Mouse (Mus musculus) kidney, embryonic 15.5 days (tissue): Measurements from ENCODE around the gene Cfdp1. TPM values are rescaled to one million over a fixed set of nuclear protein-coding genes. Genes with fewer than 3 reads are reported as not detected.

Source experiments
- ATAC-seq: fragments of 200-750 bp; cut with Nextera tagmentation; replicated peaks from 2 replicates; pipeline ENCODE4 v1.8.0; 2017; ENCODE audit warnings: moderate TSS enrichment; ENCODE audit not compliant: low FRiP score
- H3K27ac ChIP-seq: fragments of 300-500 bp; sonication (generic); 2 replicates; pipeline ENCODE4 v1.5.1; 2015; ENCODE audit warnings: mild to moderate bottlenecking, inconsistent platforms
- H3K27me3 ChIP-seq: fragments of 300-500 bp; sonication (generic); 2 replicates; pipeline ENCODE4 v1.6.1; 2015; ENCODE audit warnings: inconsistent platforms
- H3K36me3 ChIP-seq: fragments of 300-500 bp; sonication (generic); 2 replicates; pipeline ENCODE4 v1.6.1; 2015; ENCODE audit warnings: inconsistent platforms
- H3K4me1 ChIP-seq: fragments of 300-500 bp; sonication (generic); 2 replicates; pipeline ENCODE4 v1.6.1; 2015; ENCODE audit warnings: inconsistent platforms
- H3K4me2 ChIP-seq: fragments of 300-500 bp; sonication (generic); 2 replicates; pipeline ENCODE4 v1.6.1; 2015; ENCODE audit warnings: moderate library complexity, mild to moderate bottlenecking, inconsistent platforms
- H3K4me3 ChIP-seq: fragments of 300-500 bp; sonication (generic); replicated peaks from 2 replicates; pipeline ENCODE4 v1.5.1; 2015; ENCODE audit warnings: mild to moderate bottlenecking, inconsistent platforms
- H3K9ac ChIP-seq: fragments of 300-500 bp; sonication (generic); 2 replicates; pipeline ENCODE4 v1.6.1; 2015; ENCODE audit warnings: mild to moderate bottlenecking, inconsistent platforms
- H3K9me3 ChIP-seq: fragments of 300-500 bp; sonication (generic); replicated peaks from 2 replicates; pipeline ENCODE4 v1.6.1; 2016; ENCODE audit warnings: inconsistent platforms
- WGBS: fragments of 180-500 bp; shearing (Covaris S2); methylation state at CpG from one replicate; pipeline ENCODE4 v1.1.7; 2015; ENCODE audit warnings: mixed read lengths; 5-methylcytosine and 5-hydroxymethylcytosine counted together
- polyA plus RNA-seq: library from polyadenylated mRNA; unstranded; fragments of >200 nt; fragmentation: Nextera tagmentation; extraction: Ambion mirVana; gene quantifications from 2 replicates; pipeline ENCODE4 v1.2.1, GENCODE M21; 2015

Gene Cfdp1
- polyA plus RNA-seq, 1 experiment from 2014 or later = 233 TPM

DNA sequence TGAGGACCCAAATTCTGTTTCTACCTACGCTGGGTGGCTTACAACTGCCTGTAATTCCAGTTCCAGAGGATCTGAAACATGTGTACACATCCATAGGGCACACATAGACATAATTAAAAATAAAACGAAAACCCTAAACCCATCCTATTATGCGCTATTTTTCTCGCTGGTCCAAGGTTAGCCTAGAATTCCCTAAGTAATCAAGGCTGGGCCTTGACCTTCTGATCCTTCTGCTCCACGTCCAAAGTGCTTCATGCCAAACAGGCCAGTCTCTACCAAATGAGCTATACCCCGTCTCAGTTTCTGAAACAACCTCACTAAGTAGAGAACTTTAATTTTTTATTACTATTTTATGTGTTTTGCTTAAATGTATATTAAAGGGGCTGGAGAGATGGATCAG, 78.3 kb downstream of the Cfdp1 start:
- Histone ChIP-seq H3K27me3 (no peaks in the 10 kb centered on the region), H3K4me2 (no peak overlapping the region), H3K4me1 (peaks cover 5% of the 10 kb centered on the region; the same call in 1 of the 2 replicates), H3K27ac (no peak overlapping the region), H3K9ac (no peak overlapping the region), H3K9me3 (no peaks in the 10 kb centered on the region), H3K36me3 (peaks cover 52% of the 10 kb centered on the region), H3K4me3 (no peak overlapping the region)
- ATAC-seq = no peak
- WGBS = 92% methylated on average over 6 of the region's 6 CpGs

DNA sequence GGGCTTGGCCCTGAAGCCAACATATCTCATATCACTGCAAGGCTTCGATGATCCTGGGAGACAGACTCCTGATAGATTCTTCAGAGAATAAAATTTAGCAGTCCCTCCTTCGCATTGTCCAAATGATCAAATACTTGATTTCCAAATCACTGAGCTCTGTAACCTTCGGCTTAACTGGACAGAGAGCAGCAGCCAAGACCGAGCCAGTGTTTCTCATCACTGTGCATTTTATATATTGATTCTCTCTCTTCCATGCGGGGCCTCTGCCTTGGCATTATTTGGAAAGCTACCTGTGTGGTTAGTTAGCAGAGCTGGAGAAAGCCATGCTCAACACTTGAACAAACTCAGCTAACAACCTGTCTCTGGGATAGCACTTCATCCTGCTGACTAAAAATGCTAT, 80.6 kb downstream of the Cfdp1 start:
- 88% methylated on average over 5 of the region's 5 CpGs for WGBS
- Histone ChIP-seq H3K4me1 (peaks cover 7% of the 10 kb centered on the region), H3K36me3 (peaks cover 51% of the 10 kb centered on the region)

DNA sequence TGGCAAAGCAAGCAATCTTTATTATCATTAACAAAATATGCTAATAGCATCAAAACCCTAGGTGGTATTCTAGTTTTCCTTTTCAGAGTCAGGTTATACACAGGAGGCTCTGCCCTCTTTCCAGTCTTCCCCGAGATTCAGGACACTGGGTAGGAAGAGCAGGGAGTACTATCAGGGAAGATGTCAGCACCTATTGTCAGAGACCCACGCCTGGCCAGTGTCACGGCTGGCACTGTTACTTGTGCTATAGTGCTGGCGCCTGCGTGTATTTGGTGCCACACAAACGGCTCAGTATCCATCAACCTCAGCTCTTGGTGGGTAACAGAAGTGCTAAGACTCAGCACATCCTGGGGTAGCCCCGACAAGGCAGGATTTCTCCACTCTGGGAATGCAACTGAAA, 81.0 kb downstream of the Cfdp1 start:
- H3K27me3 ChIP-seq = no peaks in the 10 kb centered on the region
- no peak for ATAC-seq
- H3K4me3 ChIP-seq = no peak overlapping the region
- H3K4me2 ChIP-seq = no peak overlapping the region
- no peak overlapping the region for H3K27ac ChIP-seq
- H3K4me1 ChIP-seq = peaks cover 7% of the 10 kb centered on the region
- H3K9me3 ChIP-seq = no peaks in the 10 kb centered on the region
- 86% methylated on average over 7 of the region's 7 CpGs for WGBS
- H3K9ac ChIP-seq = no peak overlapping the region
- H3K36me3 ChIP-seq = peaks cover 51% of the 10 kb centered on the region

More for the DNA sequence above, 80.6 kb downstream of the Cfdp1 start:
- H3K4me2 ChIP-seq = no peak overlapping the region
- no peak overlapping the region for H3K9ac ChIP-seq
- H3K27ac ChIP-seq = no peak overlapping the region
- no peak overlapping the region for H3K4me3 ChIP-seq
- H3K9me3 ChIP-seq = no peaks in the 10 kb centered on the region
- no peak for ATAC-seq
- no peaks in the 10 kb centered on the region for H3K27me3 ChIP-seq

- ATAC-seq = no peak
- 80% methylated on average over 9 of the region's 9 CpGs for WGBS
- H3K4me2 ChIP-seq = no peak overlapping the region
- no peak overlapping the region for H3K27ac ChIP-seq
- peaks cover 7% of the 10 kb centered on the region for H3K4me1 ChIP-seq
- no peak overlapping the region for H3K4me3 ChIP-seq
- no peaks in the 10 kb centered on the region for H3K27me3 ChIP-seq
- H3K9me3 ChIP-seq = no peaks in the 10 kb centered on the region
- H3K9ac ChIP-seq = no peak overlapping the region
- peaks cover 51% of the 10 kb centered on the region for H3K36me3 ChIP-seq
Observed at GRCm38 (mm10) chr8:111772083-111772482, 82.0 kb downstream of the Cfdp1 start.

DNA sequence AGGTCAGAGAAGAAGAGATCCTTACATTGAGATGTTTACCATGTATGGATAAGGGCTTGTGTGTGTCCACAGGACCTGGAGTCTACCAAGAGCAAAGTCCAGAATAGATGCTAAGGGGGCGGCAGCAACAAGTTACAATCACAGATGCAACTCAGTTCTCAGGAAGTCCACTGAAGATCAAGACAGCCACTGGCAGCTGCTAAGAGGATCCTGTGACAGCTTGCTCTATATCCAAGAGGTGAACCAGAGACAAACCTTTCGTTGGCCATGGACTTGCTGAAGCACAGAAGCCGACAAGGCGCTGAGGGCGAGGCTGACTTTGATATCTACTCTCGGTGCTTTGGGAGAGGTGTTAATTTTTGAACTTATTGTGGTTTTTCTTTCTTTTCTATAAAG, 82.5 kb downstream of the Cfdp1 start:
- Histone ChIP-seq H3K4me3 (no peak overlapping the region), H3K9ac (no peak overlapping the region), H3K4me2 (no peak overlapping the region), H3K9me3 (no peaks in the 10 kb centered on the region), H3K4me1 (peaks cover 7% of the 10 kb centered on the region), H3K27ac (no peak overlapping the region), H3K36me3 (peaks cover 54% of the 10 kb centered on the region), H3K27me3 (no peaks in the 10 kb centered on the region)
- 91% methylated on average over 6 of the region's 6 CpGs for WGBS
- ATAC-seq = no peak

GRCm38 (mm10) chr8:111770958-111771624, 83.0 kb downstream of the Cfdp1 start:
- no peak overlapping the region for H3K4me2 ChIP-seq
- WGBS = 64% methylated on average over 5 of the region's 5 CpGs
- no peaks in the 10 kb centered on the region for H3K27me3 ChIP-seq
- ATAC-seq = 0 out of 2 replicates have a peak, but pooled peaks have one; percentile 12
- no peak overlapping the region for H3K9ac ChIP-seq
- peaks cover 59% of the 10 kb centered on the region for H3K36me3 ChIP-seq
- no peaks in the 10 kb centered on the region for H3K9me3 ChIP-seq
- H3K27ac ChIP-seq = no peak overlapping the region
- peaks cover 7% of the 10 kb centered on the region for H3K4me1 ChIP-seq
- no peak overlapping the region for H3K4me3 ChIP-seq

DNA sequence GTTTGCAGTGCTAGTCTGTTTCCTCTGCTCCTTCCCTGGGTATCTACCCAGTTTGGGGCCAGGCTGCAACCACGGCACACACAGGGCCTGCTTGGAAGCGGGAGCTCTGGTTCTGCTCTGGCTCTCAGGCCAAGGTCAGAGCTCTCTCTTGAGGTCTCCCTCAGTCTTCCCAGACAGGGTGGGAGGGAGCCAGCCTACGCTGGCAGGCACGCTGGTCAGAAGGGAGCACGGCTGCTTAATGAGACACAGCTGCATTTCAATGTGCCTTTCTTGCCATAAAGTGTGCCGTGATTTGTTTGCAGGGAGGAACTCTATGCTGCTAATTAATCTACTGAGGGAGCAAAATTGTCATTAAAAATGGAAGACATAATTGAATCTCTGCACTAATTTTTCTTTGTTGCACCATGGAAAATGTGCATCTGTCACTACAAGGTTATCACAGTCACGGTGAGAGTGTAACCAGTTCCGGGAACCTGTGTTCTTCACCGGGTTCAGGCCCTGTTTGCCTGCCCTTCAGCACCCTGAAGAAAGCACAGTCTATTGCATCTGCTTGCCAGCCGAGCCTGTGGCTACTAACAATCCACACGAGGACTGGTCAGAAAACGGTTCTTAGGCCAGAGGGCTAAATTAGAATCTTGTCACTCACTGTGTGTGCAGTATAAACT, 84.2 kb downstream of the Cfdp1 start:
- Histone ChIP-seq H3K36me3 (peaks cover 63% of the 10 kb centered on the region), H3K9me3 (no peaks in the 10 kb centered on the region), H3K4me1 (peaks cover 7% of the 10 kb centered on the region), H3K27me3 (no peaks in the 10 kb centered on the region), H3K4me2 (no peak overlapping the region), H3K4me3 (no peak overlapping the region), H3K27ac (peak overlapping the region; percentile 46), H3K9ac (no peak overlapping the region)
- ATAC-seq = peak; percentile 74
- 36% methylated on average over 12 of the region's 12 CpGs for WGBS

DNA sequence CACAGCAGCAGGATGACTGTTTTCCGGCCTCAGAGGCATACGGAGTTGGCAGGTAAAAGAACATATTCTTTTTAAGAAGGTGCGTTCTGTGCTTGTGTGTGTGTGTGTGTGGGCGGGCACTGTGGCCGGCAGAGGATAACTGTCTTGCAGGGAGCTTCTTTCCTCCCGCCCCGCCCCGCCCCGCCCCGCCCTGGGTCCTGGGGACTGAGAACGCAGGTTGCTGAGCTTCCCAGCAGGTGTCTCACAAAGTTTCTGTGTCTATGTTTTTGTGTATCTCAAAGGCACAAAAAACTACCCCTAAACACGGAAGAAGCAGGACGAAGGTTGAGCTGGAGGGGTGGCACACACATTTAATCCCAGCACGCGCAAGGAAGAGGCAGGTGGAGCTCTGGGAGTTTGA, 84.8 kb downstream of the Cfdp1 start:
- Histone ChIP-seq H3K36me3 (peaks cover 61% of the 10 kb centered on the region), H3K27ac (peak overlapping the region; percentile 46), H3K9me3 (no peaks in the 10 kb centered on the region), H3K4me2 (no peak overlapping the region), H3K4me3 (no peak overlapping the region), H3K27me3 (no peaks in the 10 kb centered on the region), H3K9ac (no peak overlapping the region), H3K4me1 (peaks cover 7% of the 10 kb centered on the region)
- ATAC-seq = no peak
- WGBS = 62% methylated on average over 15 of the region's 15 CpGs

GRCm38 (mm10) chr8:111768651-111769050, 85.4 kb downstream of the Cfdp1 start:
- Histone ChIP-seq H3K4me1 (peaks cover 7% of the 10 kb centered on the region), H3K9me3 (no peaks in the 10 kb centered on the region), H3K4me3 (no peak overlapping the region), H3K27me3 (no peaks in the 10 kb centered on the region), H3K27ac (no peak overlapping the region), H3K4me2 (no peak overlapping the region), H3K36me3 (peaks cover 56% of the 10 kb centered on the region), H3K9ac (no peak overlapping the region)
- WGBS = 85% methylated on average over 6 of the region's 6 CpGs
- ATAC-seq = no peak

DNA sequence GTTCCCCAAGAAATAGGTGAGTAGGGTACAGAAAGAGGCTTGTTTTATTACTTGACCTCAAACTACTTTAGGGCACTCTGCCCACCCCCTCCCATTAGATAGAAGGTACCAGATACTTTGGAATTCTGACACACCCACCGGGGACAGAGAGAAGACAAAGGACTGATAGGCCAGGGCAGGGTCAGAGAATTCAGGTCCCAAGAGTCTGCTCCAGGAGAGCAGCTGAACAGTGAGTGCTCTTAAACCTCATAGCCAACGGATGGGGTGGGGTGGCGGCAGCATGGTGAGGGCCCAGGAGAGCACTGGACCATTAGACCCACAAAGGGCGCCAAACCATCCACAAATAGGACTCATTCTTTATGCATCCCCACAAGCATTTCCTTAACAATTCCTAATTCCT, 88.5 kb downstream of the Cfdp1 start:
- H3K9ac ChIP-seq = no peak overlapping the region
- peaks cover 45% of the 10 kb centered on the region for H3K36me3 ChIP-seq
- no peaks in the 10 kb centered on the region for H3K9me3 ChIP-seq
- no peak overlapping the region for H3K4me3 ChIP-seq
- H3K27me3 ChIP-seq = no peaks in the 10 kb centered on the region
- peaks cover 7% of the 10 kb centered on the region for H3K4me1 ChIP-seq
- no peak overlapping the region for H3K27ac ChIP-seq
- H3K4me2 ChIP-seq = no peak overlapping the region
- no peak for ATAC-seq
- 79% methylated on average over 4 of the region's 4 CpGs for WGBS

- no peak overlapping the region for H3K4me2 ChIP-seq
- no peak overlapping the region for H3K4me3 ChIP-seq
- H3K4me1 ChIP-seq = peaks cover 7% of the 10 kb centered on the region
- no peaks in the 10 kb centered on the region for H3K27me3 ChIP-seq
- H3K9me3 ChIP-seq = no peaks in the 10 kb centered on the region
- no peak for ATAC-seq
- peaks cover 45% of the 10 kb centered on the region for H3K36me3 ChIP-seq
- H3K27ac ChIP-seq = no peak overlapping the region
- no peak overlapping the region for H3K9ac ChIP-seq
- WGBS = 88% methylated on average over 9 of the region's 9 CpGs
Observed at GRCm38 (mm10) chr8:111765096-111765495, 89.0 kb downstream of the Cfdp1 start.

DNA sequence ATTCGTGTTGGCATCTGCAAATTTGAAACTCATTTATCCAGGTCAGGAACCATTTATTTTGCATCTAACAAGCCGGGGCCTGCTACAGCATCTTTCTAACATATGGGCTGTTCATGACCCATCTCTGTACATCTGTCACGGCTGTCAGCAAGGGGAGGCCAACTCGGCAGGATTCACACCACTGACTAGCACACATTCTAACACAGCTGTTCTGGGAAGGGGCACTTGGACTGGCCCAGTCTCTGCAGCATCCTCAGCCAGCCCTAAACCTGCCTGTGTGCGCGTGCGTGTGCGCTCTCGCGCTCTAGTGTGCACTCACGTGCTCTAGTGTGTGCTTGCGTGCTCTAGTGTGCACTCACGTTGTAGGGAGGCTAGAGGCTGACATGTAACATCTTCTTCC, 93.4 kb downstream of the Cfdp1 start:
- Histone ChIP-seq H3K27me3 (no peaks in the 10 kb centered on the region), H3K9ac (no peak overlapping the region), H3K4me2 (no peak overlapping the region), H3K36me3 (peaks cover 12% of the 10 kb centered on the region), H3K4me3 (no peak overlapping the region), H3K4me1 (no peaks in the 10 kb centered on the region), H3K9me3 (no peaks in the 10 kb centered on the region), H3K27ac (no peak overlapping the region)
- ATAC-seq = no peak
- WGBS = 81% methylated on average over 13 of the region's 13 CpGs
